In genomic region chr11:87025351-87025750, GRCm38 (mm10) we compare ENCODE assay signal across 10 mouse cellular contexts. TPM values are rescaled to one million over a fixed set of nuclear protein-coding genes. Genes with fewer than 3 reads are reported as not detected.
DNase-seq lines count a peak whose midpoint lies in the region.
"Had no signal": no experiment of that assay in that cellular context is flagged by ENCODE, and none has a peak within 500 bp of the region (broad histone marks: within the 10 kb centered on the region; RNA-seq: fewer than 3 reads in every experiment).

No protein-coding gene starts in this region.

- peak; percentile 72 for DNase-seq in heart, adult 8-10 months (ENCODE audit: low spot score)
- no peak for DNase-seq in heart, postnatal 4 days
- DNase-seq in lung, postnatal 10 days: peak; percentile 53
- DNase-seq in lung, postnatal 4 days: no peak
- peak; percentile 48 for DNase-seq in brain, adult 2 months (ENCODE audit: low read depth, low spot score)
- DNase-seq in skeletal muscle tissue, adult 2 months (ENCODE audit: low read depth, low spot score): peak; percentile 58
- no peak for DNase-seq in cerebellum, adult 9-10 months
- DNase-seq: cerebellum, adult 8-10 months; heart, postnatal 14 days; right cerebral cortex, postnatal 14 days had no signal

RNA-seq across cellular contexts. Expression of gene Ypel2, which starts 31.8 kb away (rescaled TPM):
- total RNA-seq in heart, adult 8-10 months (2022): 10 to 100 TPM in 2 of 4 experiments, 1 to 10 TPM in 2; 8.2 to 15.7 (median 11.9) TPM
- 10 to 100 TPM; 18.9 to 22.7 TPM for total RNA-seq in heart, postnatal 4 days (2021)

RNA-seq across cellular contexts. Expression of gene Gdpd1, which starts 48.5 kb away (rescaled TPM):
- 10 to 100 TPM in 2 of 4 experiments, 1 to 10 TPM in 2; 9.1 to 12.0 (median 10.5) TPM for total RNA-seq in heart, adult 8-10 months (2022)
- 10 to 100 TPM; 11.5 to 13.6 TPM for total RNA-seq in heart, postnatal 4 days (2021)

Comparison
In these comparisons a context has a peak if more than half of its experiments do, and no peak if none do; other contexts are left out.
1. DNase-seq: peak in heart, adult 8-10 months (single experiment), lung, postnatal 10 days (single experiment), brain, adult 2 months (single experiment) and skeletal muscle tissue, adult 2 months (single experiment); none in heart, postnatal 4 days (single experiment), lung, postnatal 4 days (0 of 2) and cerebellum, adult 9-10 months (single experiment).